Mouse (Mus musculus): ENCODE measurements around the gene Atp8b3.

The Atp8b3 gene

GRCm38 (mm10) chr10:80523299-80523698, 15.6 kb downstream of the Atp8b3 start:
- DNase-seq (ENCODE audit: low spot score in 2 of 2) = no peak

DNA sequence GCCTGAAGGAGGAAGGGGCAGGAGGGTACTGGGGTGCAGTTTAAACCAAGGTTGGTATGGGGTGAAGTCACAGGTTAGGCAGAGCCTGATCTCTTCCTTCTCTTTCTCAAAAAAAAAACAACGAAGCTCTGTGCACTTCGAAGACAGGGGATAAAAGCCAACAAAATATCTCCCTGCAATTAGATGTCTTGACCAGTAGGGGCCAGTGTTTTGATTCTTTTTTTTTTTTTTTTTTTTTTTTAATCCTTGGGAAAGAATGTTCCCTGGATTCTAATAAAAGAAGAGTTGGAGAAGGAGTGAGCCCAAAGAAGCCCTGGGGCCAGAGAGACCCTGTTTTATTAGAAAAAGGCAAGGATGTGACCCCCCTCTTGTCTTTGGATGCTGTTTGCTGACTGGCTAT, 19.6 kb downstream of the Atp8b3 start:
- DNase-seq (ENCODE audit: low spot score in 2 of 2) = no peak

DNA sequence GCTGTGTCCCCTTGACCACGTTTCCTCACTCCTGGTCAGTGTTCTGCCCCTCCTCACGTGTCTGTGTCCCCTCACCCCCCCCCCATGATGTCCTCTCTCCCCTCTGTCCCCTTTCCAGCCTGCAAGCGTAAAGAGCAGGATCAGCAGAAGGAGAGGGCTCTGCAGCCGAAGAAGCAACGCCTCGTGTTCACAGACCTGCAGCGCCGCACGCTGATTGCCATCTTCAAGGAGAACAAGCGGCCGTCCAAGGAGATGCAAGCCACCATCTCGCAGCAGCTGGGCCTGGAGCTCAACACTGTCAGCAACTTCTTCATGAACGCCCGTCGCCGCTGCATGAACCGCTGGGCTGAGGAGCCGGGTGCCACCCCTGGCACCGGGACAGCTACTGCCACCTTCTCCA, 25.2 kb downstream of the Atp8b3 start:
- DNase-seq (ENCODE audit: low spot score in 2 of 2) = no peak

GRCm38 (mm10) chr10:80510273-80510660, 28.7 kb downstream of the Atp8b3 start:
- DNase-seq (ENCODE audit: low spot score in 2 of 2) = no peak

DNA sequence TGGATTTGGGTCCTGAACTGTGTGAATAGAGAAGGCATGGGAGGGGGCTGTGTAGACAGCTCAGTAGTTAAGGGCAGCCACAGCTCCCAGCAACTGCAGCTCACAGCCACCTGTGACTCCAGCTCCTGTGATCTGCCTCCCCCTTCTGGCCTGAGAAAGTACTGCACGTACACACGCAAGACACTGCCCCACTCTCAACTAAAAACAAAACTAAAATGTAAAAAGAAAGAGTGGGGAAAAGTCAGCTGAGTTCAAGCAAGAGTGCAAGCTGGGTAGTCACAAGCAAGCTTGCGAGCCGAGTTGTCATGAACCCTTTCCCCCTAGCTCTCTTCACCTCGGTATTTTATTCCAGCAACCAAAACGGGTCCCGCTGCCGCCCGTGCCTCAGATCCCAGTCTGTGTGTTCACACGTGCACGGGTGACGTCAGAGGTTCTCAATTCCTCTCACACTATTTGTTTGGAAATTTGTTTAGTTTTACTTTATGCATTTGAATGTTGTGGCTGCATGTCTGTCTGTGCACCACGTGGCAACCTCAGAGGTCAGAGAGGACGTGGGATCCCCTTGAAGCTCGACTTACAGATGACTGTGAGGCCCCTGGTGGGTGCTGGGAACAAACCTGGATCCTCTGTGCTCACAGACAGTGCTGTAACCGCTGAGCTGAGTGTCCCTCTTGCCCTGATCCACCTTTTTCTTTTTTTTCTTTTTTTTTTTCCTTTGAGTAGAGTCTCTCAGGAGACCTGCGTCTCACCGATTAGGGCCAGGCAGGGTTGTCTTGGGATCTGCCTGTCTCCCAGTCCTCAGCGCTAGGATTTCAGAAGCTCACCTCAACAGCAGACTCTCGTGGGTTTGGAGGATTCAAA, 29.3 kb downstream of the Atp8b3 start:
- DNase-seq (ENCODE audit: low spot score in 2 of 2) = peak; percentile 54 to 80

DNA sequence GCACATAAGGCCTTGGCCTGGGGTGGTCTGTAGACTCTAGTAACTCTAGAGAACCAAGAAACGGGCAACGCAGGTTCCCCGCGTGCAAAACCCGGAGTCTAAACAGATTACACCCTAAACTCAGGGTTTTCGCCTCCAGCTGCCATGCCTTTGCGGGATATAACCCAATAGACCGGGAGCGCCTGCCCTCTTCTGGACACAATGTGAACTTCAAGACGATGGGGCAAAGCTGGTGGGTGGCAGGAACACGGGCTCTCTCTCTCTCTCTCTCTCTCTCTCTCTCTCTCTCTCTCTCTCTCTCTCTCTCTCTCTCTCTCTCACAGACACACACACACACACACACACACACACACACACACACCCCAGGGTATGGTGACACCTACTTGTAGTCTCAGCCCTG, 32.7 kb downstream of the Atp8b3 start:
- peak; percentile 22 to 50 for DNase-seq (ENCODE audit: low spot score in 2 of 2)

DNA sequence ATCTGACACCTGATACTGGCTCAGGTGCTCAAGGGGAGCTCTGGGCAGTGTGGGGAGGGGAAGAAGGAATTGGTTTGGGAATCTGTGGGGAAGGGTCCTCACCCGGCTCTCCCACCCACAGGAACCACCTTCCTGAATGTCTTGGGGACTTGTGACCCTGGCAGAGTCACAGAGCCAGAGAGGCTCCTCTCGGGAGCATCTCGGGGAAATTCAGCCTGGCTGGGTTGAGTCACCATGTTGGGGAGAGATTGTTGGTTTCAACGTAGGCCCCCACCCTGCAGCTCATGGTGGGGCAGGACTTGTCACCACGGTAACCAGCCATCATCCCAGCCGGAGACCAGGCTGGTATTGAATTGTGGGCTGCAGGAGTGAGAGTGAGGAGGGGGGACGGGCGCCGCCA, 34.2 kb downstream of the Atp8b3 start:
- no peak for DNase-seq (ENCODE audit: low spot score in 2 of 2)

DNA sequence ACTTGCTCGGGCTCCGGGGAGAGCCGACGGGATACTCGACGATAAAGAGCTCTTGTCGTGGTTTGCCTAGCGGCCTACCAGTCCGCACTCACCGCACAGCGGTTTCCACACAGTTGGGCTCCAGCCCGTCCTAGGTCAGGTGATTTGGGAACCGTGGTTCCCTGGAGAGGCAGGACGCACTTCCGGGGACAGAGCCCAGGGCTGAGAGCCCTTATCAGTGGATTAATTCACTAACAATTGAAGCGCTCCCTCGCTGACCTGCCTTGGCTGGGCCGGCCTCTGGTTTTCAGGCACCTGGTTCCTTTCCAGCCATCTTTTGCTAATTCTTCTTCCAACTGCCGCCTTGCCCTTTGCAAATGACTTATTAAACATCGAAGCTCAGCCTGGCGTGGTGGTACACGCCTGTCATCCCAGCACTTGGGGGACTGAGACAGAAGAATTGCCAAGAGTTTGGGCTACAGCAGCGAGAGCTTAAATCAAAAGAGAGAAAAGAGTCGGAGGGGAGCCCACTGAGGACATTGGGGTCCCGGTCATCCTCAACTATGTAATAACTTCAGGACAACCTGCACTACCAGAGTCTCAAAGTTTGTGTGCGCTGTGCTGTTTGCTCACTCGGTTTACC, 35.2 kb downstream of the Atp8b3 start:
- DNase-seq (ENCODE audit: low spot score in 2 of 2) = no peak

- no peak for DNase-seq (ENCODE audit: low spot score in 2 of 2)
Measured at GRCm38 (mm10) chr10:80502819-80503314, 36.1 kb downstream of the Atp8b3 start.

- DNase-seq (ENCODE audit: low spot score in 2 of 2) = no peak
Measured at GRCm38 (mm10) chr10:80502291-80502690, 36.6 kb downstream of the Atp8b3 start.

DNA sequence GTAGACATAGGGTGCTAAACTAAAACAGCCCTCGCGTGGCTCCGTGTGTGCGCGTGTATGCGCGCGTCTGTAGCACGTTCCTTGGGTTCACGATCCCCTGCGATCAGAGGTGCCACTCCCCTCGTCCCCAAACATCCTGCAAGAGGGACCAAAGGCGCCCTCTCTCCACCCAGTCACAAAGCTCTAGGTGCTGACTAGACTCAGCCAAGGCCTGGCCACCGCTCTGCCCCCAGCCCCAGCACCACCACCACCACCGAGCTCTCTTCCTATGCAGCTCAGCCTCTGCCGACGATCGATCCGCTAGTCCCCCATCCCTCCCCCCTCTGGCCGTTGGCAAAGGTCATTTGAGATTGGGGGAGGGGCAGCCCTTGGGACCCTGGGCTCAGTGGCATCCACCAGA, 42.5 kb downstream of the Atp8b3 start:
- no peak for DNase-seq (ENCODE audit: low spot score in 2 of 2)

- DNase-seq (ENCODE audit: low spot score in 2 of 2) = no peak
Measured at GRCm38 (mm10) chr10:80495901-80496300, 43.0 kb downstream of the Atp8b3 start.

DNA sequence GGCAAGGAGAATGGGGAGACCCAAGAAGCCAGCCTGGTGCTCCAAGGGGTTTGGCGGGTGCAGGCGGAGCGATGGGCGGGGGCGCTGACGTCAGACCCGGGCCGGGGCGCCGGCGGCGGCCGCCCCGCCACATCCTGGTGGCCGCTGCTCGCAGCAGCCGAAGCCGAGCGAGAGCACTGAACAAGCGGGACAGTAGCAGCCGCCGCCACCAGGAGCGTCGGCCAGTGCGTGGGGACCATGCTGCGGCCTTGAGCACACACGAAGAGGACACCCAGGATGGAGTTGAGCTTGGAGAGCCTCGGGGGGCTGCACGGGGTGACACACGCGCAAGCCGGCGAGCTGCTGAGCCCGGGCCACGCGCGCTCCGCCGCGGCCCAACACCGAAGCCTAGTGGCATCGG, 44.2 kb downstream of the Atp8b3 start, which contains the start of gene Onecut3:
Gene Onecut3, plus strand, starts transcription at position 104 of the 400 bp plus-strand sequence.
- peak; percentile 10 to 30 for DNase-seq (ENCODE audit: low spot score in 2 of 2)

DNA sequence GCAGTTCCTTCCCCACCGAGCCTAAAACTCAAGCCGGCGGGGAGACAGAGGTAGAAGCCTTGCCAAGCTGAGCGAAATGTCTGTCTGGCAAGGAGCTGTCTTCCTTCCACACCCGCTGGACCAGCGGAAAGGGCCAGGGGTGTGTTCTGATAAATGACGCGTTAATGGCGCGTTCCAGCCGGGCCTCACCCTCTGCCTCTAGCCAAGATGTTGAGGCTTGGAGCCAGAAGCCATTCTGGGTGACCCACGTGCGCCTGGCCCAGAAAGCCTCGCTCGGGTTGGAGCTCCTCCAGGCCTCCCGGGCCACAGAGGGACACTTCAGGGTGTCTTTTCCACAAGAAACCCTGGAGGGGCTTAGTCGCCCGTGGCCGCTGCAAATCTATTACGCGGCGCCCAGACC, 48.9 kb downstream of the Atp8b3 start:
- DNase-seq (ENCODE audit: low spot score in 2 of 2) = peak in 1 of 2 experiments; percentile 40

DNA sequence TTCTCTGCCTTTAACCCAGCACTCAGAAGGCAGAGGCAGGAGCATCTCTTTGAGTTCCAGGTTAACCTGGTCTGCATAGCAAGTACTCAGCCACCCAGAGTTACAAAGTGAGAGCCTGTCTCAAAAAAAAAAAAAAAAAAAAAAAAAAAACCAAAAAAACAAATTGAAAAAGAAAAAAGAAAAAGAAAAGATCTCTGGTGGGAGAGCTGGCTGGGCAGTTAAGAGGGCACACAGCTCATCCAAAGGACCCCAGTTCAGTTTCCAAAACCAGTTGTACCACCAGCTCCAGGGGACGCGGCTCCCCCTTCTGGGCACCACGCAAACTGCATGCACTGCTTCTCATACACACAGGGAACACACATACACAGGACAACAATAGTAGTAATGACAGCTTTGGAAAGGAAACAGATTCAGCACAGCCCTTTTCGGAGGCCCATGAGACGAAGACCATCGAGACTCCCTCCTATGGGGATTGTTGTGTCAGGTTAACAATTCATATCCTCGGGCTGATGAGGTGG, 52.0 kb downstream of the Atp8b3 start:
- DNase-seq (ENCODE audit: low spot score in 2 of 2) = no peak

DNA sequence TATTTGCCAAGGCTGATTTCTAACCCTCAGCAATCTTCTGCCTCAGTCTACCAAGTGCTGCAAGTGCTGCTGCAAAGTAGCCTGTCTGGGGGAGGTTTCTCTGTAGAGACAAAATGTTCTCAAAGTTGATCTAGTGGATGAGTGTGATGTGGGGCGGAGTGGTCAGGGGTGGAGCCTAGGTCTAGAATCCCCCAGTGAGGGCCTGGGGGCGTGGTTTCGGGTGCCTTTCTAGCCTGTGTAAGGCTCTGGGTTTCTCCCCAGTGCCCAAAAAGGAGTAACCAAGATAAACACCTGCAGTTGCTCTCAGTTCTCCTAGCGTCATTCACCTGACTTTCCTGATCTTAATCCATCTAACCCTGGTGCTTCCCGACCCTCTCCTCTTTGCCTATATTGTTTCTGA, 57.9 kb downstream of the Atp8b3 start:
- DNase-seq (ENCODE audit: low spot score in 2 of 2) = no peak

GRCm38 (mm10) chr10:80478531-80478930, 60.4 kb downstream of the Atp8b3 start:
- DNase-seq (ENCODE audit: low spot score in 2 of 2) = no peak

DNA sequence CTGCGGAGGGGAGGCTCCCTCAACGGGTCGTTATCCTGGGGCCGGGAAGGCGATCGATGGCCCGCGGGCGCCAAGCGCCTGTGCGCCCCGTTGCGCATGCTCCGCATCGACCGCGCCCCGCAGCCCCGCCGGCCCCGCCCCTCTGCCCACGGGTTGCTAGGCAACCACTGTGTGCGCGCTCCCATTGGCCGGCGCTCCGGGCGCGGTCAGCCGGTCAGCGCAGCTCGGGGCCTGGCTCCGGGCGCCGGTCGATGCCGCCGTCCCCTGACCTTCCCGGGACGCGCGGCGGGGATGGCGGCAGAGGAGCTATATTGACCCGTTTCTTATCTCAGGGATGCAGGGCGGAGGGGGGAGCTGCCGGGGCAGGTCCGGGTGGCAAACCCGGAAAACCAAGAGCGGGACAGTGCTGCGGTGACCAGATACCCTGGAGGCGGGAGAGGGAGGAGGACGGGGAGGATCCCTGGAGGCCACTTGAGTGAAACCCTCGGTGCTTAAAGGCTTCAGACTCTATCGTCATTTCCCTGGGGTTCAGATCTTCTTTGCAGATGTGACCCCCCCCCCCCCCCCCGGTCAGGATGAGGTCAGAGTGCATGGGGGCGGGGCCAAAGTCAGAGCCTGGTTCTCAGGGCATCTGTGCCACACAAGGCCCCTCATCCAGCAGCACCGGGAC, 63.5 kb downstream of the Atp8b3 start:
- DNase-seq (ENCODE audit: low spot score in 2 of 2) = peak; percentile 80 to 84
